Mouse (Mus musculus): ENCODE measurements around the gene Mrpl21.

Gene Mrpl21

GRCm38 (mm10) chr19:3334550-3334949 lies 51.8 kb downstream of the Mrpl21 start:
- ATAC-seq (ENCODE audit: insufficient number of reproducible peaks, low FRiP score, low TSS enrichment), result no peak

GRCm38 (mm10) chr19:3335917-3336316 lies 53.2 kb downstream of the Mrpl21 start:
- no peak for ATAC-seq (ENCODE audit: insufficient number of reproducible peaks, low FRiP score, low TSS enrichment)

GRCm38 (mm10) chr19:3336485-3337255 lies 54.0 kb downstream of the Mrpl21 start:
- no peak for ATAC-seq (ENCODE audit: insufficient number of reproducible peaks, low FRiP score, low TSS enrichment)

- no peak for ATAC-seq (ENCODE audit: insufficient number of reproducible peaks, low FRiP score, low TSS enrichment)
Observed at GRCm38 (mm10) chr19:3339187-3339586, 56.5 kb downstream of the Mrpl21 start.

GRCm38 (mm10) chr19:3341021-3341420 lies 58.3 kb downstream of the Mrpl21 start:
- no peak for ATAC-seq (ENCODE audit: insufficient number of reproducible peaks, low FRiP score, low TSS enrichment)

All from cerebellum, adult (tissue).